18 mouse cellular contexts compared by ENCODE assay signal in the genomic region with DNA sequence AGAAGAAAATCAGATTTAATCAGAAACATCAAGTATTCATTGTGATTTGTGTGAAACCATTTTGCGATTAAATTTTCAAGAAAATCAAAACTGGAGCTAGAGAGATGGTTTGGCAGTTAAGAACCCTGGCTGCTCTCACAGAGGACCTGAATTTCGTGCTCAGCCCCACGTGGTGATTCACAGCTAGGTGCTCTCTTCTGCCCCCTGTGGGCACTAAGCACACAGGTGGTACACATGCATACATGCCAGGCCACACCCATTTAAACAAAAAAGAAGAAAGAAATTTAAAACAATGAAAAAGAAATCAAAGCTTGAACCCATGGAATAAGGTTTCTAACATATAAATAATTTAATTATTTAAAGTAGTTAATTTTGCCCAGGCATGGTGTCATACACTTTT. TPM values are rescaled to one million over a fixed set of nuclear protein-coding genes. Genes with fewer than 3 reads are reported as not detected.
DNase-seq lines count a peak whose midpoint lies in the region; ATAC-seq and TF ChIP-seq lines count a peak whose summit lies in the region.
"Had no signal": no experiment of that assay in that cellular context is flagged by ENCODE, and none has a peak within 500 bp of the region (broad histone marks: within the 10 kb centered on the region; RNA-seq: fewer than 3 reads in every experiment).

No protein-coding gene starts in this region.

- intact Hi-C loops in gastrocnemius, postnatal 14 days (cut with DNase I; ENCODE audit: low total_unique reads) = no loop called here

- no peaks in the 10 kb centered on the region for H3K79me2 ChIP-seq in liver, adult 2 months (ENCODE audit: control insufficient read depth, insufficient read depth, low read length)

- no peaks in the 10 kb centered on the region for H3K9me3 ChIP-seq in liver, embryonic 11.5 days (ENCODE audit: control insufficient read depth, low read length)
- H3K9me3 ChIP-seq: embryonic facial prominence, embryonic 13.5 days; stomach, embryonic 15.5 days had no signal

- H3K27ac ChIP-seq in liver, adult 2 months (replicated peaks; ENCODE audit: insufficient read depth, low read depth, low read length) = no peak overlapping the region
- no peak overlapping the region for H3K27ac ChIP-seq in liver, embryonic 11.5 days (ENCODE audit: low read depth, low read length)
- H3K27ac ChIP-seq: embryonic facial prominence, embryonic 13.5 days; stomach, embryonic 15.5 days had no signal

- ATAC-seq in liver, embryonic 11.5 days (replicated peaks; ENCODE audit: low FRiP score) = no peak
- ATAC-seq: activated CD4-positive, CD25-positive, alpha-beta regulatory T cell, adult 4 months; forebrain, embryonic 14.5 days; intestine, embryonic 16.5 days had no signal

- no peak for TF ChIP-seq POLR2A in liver, adult 2 months (IDR thresholded peaks at IDR 0.05; ENCODE audit: extremely low read depth, insufficient read depth, low read length)

- no peaks in the 10 kb centered on the region for H3K27me3 ChIP-seq in liver, adult 2 months (ENCODE audit: control insufficient read depth, insufficient read depth, low read length)
- H3K27me3 ChIP-seq in liver, embryonic 11.5 days (replicated peaks; ENCODE audit: control insufficient read depth, insufficient read depth, low read length) = no peaks in the 10 kb centered on the region
- H3K27me3 ChIP-seq: embryonic facial prominence, embryonic 13.5 days; stomach, embryonic 15.5 days had no signal

- 81% methylated on average over 3 of the region's 3 CpGs for WGBS in liver, adult 2 months
- 51% methylated on average over 3 of the region's 3 CpGs for WGBS in liver, embryonic 11.5 days

- TF ChIP-seq CTCF in liver, adult 2 months (IDR thresholded peaks at IDR 0.05; ENCODE audit: low read depth, low read length) = peak; percentile 31; the same call in 1 of the 2 replicates

- no peaks in the 10 kb centered on the region for H3K36me3 ChIP-seq in liver, adult 2 months (ENCODE audit: control insufficient read depth, insufficient read depth, low read length)
- H3K36me3 ChIP-seq in liver, embryonic 11.5 days (ENCODE audit: control insufficient read depth, insufficient read depth, low read length) = no peaks in the 10 kb centered on the region; the same call in 1 of the 2 replicates
- H3K36me3 ChIP-seq: embryonic facial prominence, embryonic 13.5 days; stomach, embryonic 15.5 days had no signal

- H3K4me1 ChIP-seq in liver, adult 2 months (ENCODE audit: control insufficient read depth, insufficient read depth, low read length) = no peaks in the 10 kb centered on the region
- H3K4me1 ChIP-seq in liver, embryonic 11.5 days (replicated peaks; ENCODE audit: control insufficient read depth, insufficient read depth, low read length) = no peaks in the 10 kb centered on the region
- H3K4me1 ChIP-seq: embryonic facial prominence, embryonic 13.5 days; stomach, embryonic 15.5 days had no signal

- H3K4me2 ChIP-seq in liver, embryonic 11.5 days = no peak overlapping the region
- H3K4me2 ChIP-seq: embryonic facial prominence, embryonic 13.5 days; stomach, embryonic 15.5 days had no signal

- no peak overlapping the region for H3K4me3 ChIP-seq in liver, adult 2 months (ENCODE audit: insufficient read depth, low read depth, low read length)
- H3K4me3 ChIP-seq in liver, embryonic 11.5 days (ENCODE audit: low read depth, low read length) = no peak overlapping the region
- H3K4me3 ChIP-seq: embryonic facial prominence, embryonic 13.5 days; stomach, embryonic 15.5 days had no signal

- no peak overlapping the region for H3K9ac ChIP-seq in liver, adult 2 months (ENCODE audit: low read depth, low read length)
- no peak overlapping the region for H3K9ac ChIP-seq in liver, embryonic 11.5 days (ENCODE audit: low read depth, low read length)
- H3K9ac ChIP-seq: embryonic facial prominence, embryonic 13.5 days; stomach, embryonic 15.5 days had no signal

- DNase-seq in embryo, embryonic 10 days (ENCODE audit: low spot score) = peak; percentile 29
- no peak for DNase-seq in embryo, embryonic 10.5 days (ENCODE audit: low spot score)
- DNase-seq in liver, adult 2 months (ENCODE audit: extremely low read depth, low read depth, low spot score) = no peak
- no peak for DNase-seq in liver, embryonic 11.5 days (ENCODE audit: low spot score)
- DNase-seq in 416B (ENCODE audit: low read depth) (peak; percentile 21), R1 (ENCODE audit: low read depth, low spot score) (peak; percentile 75)
- DNase-seq in gastrocnemius, postnatal 14 days = no peak
- DNase-seq in urinary bladder, postnatal 4 days (ENCODE audit: low spot score in 2 of 2) = no peak
- DNase-seq: B cell, adult 2 months; cerebellum, adult 9-10 months; lung, postnatal 36 days; right cerebral cortex, postnatal 4 days had no signal

RNA-seq across cellular contexts. Expression of a gene that starts 15.7 kb away (rescaled TPM):
- 1.4 and 2.3 TPM in 2 replicates for total RNA-seq in liver, adult 2 months (2014; rRNA removed)
- 0.73 and 0.87 TPM in 2 replicates for polyA plus RNA-seq in liver, adult 2 months (2012; rRNA removed)
- polyA plus RNA-seq in liver, embryonic 11.5 days (2014; fragmentation: Nextera tagmentation; extraction: Ambion mirVana) = 6.4 and 6.6 TPM in 2 replicates
- total RNA-seq in gastrocnemius, postnatal 14 days (2021) = 10 to 100 TPM; 11.0 to 11.9 TPM
- total RNA-seq: monocyte, adult 5-6 weeks had no signal
- polyA plus RNA-seq: activated CD4-positive, CD25-positive, alpha-beta regulatory T cell, adult 4 months had no signal

Comparison
In these comparisons a context has a peak if more than half of its experiments do, and no peak if none do; other contexts are left out.
1. DNase-seq: peak in embryo, embryonic 10 days (single experiment), 416B (single experiment) and R1 (single experiment); none in embryo, embryonic 10.5 days (single experiment), liver, adult 2 months (single experiment), liver, embryonic 11.5 days (single experiment), gastrocnemius, postnatal 14 days (single experiment) and urinary bladder, postnatal 4 days (0 of 2).